Mouse (Mus musculus) kidney, postnatal 10 days (tissue): ENCODE measurements around the gene Ggta1.

ENCODE experiments used
- DNase-seq: peaks from one replicate; pipeline ENCODE4 v3.0.0; 2021; ENCODE audit warnings: mixed read lengths

Gene Ggta1

DNA sequence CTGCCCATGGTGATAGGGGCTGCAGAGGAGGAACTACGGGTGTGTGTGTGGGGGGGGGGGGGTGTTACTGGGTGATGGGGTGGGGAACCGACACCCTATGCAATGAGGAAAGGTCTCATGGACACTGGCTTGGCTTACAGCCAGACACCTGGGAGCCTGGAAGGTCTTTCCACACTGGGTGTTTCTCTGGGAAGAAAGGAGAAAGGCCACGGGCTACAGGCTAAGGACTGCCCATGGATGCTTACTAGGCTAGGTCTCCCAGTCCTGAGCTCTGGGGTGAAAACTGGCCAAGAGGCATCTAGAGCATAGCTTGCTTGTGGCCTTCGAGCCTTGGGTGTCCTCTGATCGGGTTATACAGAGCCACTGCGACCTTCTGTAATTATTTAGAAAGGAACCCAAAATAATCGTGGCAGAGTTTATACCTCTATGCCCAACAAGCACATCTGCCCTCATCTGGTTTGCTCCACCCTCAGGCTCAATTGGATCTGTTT is at the start of gene Ggta1:
Gene Ggta1, minus strand, starts transcription at position 441 of the 491 bp plus-strand sequence.
- peak; percentile 51 for DNase-seq

DNA sequence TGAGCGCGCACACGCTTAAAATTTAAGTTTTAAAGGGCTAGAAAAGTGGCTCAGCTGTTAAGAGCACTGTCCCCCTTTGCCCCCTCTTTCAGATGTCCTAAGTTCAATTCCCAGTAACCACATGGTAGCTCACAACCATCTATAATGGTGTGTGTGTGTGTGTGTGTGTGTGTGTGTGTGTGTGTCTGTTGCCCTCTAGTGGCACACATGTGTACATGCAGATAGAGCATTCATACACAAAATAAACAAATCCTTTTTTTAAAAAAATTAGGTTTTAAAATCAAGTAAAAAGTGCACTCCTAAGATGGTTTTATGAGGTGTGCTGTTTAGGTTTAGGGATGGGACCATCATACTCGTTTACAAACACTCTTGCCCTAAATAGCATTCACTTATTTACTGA is 49.2 kb upstream of the Ggta1 start:
- DNase-seq = no peak

GRCm38 (mm10) chr2:35510920-35511319 is 47.9 kb upstream of the Ggta1 start:
- peak; percentile 41 for DNase-seq

- no peak for DNase-seq
Measured at GRCm38 (mm10) chr2:35509888-35510287, 46.9 kb upstream of the Ggta1 start.

DNA sequence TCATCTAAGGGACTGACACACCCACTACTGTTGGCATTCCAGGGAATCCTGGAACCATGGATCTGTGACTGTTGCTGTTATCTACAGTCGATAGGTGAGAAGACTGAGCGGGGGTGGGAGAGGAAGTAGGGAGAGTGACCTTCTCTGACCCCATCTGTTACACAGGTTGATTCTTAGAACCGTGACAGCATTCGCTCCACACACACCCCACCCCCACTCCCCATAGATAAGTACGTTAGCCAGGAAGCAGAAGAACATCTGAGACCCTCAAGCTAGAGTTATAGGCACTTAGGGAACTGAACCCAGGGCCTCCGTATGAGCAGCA is 46.3 kb upstream of the Ggta1 start:
- no peak for DNase-seq

DNA sequence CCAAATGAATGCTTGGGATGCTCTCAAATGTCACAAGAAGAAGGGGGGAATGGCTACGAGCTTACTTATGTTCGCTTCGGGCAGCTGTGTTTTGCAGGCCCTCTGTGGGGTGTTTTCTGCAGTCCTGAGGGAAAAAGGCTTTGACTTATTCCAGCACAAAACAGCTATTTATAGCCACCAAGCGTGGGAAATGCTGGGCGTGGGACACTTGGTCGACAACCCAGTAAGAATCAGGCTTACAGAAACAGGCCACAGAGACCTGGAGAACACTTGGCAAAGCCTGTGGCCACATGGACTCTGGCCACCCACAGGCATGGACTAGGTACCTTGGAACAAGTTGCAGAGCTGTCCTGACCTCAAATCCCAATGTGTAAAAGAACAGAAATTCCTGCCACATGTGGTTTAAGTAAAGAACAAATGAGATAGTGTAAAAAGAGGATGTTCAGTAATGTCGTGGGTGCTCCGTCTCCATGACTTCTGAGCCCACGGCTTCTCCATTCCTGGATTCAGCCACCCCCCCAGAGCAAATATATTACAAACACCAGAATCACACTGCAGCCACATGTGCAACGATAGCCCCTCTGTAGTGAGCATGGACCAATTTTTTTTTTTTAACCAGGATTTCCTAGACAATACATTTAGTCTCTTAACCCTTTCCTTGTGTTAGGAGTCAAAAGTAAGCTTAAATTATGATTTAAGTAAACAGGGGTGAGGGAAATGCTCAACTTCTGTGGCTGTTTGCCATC is 45.7 kb upstream of the Ggta1 start:
- DNase-seq = peak; percentile 62

GRCm38 (mm10) chr2:35507191-35507511 is 44.1 kb upstream of the Ggta1 start:
- no peak for DNase-seq

GRCm38 (mm10) chr2:35506311-35507190 is 43.5 kb upstream of the Ggta1 start:
- DNase-seq = peak; percentile 40

DNA sequence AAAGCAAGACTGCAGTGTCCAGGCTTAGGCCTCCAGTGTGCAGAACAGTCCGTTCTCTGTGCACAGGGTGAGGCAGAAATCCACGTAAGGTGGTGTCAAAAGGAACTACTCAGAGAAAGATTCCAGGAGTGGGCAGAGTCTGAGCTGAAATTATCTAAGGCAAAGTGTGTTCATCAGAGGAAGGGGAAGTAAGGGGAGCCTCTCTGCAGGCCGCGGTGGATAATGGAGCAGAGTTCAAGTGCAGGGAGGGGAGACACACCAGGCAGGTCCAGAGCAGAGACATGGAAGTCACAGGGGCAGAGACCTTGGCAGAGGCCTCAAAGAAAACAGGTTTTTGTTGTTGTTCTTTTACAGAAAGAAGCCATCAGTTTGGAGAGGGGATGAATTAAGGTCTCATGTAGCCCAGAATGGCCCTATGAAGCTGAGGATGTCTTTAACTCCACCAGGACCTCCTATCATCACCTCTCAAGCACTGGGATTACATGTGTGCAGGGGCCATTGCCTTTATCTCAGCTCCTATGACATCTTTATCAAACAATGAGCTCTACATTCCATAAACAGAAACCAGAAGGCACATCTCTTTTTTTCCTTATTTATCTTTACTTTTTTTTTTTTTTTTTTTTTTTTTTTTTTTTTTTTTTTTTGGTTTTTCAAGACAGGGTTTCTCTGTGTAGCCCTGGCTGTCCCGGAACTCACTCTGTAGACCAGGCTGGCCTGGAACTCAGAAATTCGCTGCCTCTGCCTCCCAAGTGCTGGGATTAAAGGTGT is 42.7 kb upstream of the Ggta1 start:
- no peak for DNase-seq

DNA sequence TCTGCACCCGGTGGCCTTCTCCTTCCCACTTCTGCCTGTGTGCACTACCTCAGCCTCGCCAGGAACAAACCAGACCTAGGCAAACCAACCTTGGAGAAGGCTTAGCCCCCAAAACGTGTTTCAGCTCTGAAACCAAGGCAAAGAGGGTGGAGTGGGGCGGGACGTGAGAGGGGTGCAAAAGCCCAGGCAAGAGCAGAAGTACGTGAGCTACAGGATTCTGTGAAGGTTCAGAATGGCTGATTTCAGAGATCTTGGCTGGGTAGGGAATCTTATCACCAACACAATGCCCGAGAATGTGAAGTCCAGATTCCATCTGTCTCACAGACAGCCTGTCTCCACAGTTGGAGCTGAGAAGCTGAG is 41.4 kb upstream of the Ggta1 start:
- DNase-seq = no peak

DNA sequence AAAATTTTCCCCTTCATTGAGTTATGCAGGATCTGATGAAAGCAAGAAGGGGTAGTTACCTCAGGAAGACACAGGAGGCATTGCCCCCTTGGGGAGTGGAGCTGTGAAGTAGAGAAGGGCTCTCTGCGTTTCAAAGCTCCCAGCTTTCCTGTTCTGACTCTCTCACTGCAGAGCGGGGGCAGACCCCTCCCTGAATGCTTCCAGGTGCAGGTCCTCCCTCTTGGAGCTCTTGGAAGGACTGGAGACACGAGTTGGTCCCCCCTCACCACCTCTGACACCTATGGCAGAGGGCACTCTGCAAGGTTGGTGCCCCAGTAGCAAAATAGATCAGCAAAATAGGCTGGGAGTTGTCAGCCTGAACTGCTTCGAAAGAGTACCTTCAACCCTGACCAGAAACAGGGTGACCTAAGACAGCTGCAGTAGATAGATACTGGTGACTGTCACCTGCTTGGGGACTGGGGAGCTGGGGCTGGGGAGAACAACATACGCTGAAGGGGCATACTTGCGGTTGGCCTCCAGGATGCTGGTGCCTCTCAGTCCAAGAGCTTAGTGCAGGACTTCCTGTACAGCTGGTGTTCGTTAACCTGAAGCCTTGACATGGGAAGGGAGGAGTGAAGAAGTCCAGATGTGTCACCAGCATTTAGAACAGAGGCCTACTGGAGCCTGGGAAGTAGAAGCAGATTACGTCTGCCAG is 40.8 kb upstream of the Ggta1 start:
- peak; percentile 28 for DNase-seq

DNA sequence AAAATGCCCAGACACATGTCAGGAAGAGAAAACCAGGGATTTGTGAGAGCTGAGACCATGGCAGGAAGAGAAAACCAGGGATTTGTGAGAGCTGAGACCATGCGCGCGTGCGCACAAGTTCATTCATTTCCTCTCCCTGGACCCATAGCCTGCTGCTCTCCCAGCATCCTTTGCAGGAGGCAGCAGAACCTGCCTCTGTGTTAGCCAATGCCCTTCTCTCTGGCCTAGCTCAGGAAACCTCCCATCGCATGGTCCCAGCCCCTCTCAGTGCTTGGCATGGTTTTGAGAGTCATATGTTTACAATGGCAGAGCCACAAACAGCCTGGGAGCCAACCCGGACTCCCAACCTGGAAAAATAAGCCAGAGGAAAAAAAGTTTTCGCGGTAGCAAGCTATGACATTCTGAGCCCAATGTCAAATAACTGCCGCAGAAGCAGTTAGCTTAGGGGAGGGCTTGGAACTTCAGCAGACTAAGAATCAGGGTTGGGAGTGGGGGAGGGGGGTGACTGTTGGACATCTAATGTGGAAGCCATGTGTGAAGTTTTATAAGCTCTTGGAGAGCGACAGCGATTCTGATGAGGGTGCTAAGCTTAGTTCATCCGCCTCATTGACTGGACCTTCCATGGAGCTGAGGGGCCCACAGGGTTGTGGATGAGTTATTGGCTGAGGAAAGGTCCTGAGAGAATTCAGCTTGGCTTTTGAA is 40.1 kb upstream of the Ggta1 start:
- peak; percentile 38 for DNase-seq

GRCm38 (mm10) chr2:35502561-35502960 is 39.5 kb upstream of the Ggta1 start:
- DNase-seq = no peak

GRCm38 (mm10) chr2:35499474-35499873 is 36.4 kb upstream of the Ggta1 start:
- DNase-seq = no peak

GRCm38 (mm10) chr2:35498961-35499360 is 35.9 kb upstream of the Ggta1 start:
- DNase-seq = no peak

GRCm38 (mm10) chr2:35497662-35498196 is 34.7 kb upstream of the Ggta1 start:
- no peak for DNase-seq

DNA sequence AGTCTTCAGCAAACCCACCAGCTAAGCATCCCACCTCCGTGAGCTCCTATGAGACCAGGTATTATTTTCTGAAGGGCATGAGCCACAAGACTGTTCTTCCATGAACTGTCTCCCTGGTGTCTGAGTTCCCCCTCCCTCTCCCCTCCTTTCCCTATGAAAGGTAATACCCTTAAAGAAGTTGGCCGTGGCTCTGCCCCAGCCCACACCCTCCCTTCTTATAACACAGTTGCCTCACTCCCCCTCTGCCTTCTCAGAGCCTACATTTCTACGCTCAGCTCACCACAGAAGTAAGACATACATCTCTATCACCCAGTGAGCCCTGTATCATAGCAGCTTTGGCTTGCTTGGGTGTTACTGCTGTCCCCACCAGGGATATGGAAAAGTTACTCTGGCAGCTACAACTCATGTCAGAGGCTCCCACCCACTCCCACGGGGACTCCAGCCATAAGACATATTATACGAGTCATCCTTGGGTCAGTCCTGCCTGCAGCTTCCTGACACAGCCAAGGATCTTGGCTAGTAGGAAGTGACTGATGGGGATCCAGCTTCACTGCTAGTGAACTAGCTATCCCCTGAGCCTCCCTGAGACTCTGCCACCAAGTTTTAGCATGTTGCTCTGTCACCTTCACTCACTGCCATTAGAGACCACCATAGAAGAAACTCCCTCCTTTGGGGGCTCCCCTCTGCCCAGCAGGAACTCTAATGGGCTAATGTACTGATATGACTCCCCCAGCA is 33.4 kb upstream of the Ggta1 start:
- DNase-seq = no peak

DNA sequence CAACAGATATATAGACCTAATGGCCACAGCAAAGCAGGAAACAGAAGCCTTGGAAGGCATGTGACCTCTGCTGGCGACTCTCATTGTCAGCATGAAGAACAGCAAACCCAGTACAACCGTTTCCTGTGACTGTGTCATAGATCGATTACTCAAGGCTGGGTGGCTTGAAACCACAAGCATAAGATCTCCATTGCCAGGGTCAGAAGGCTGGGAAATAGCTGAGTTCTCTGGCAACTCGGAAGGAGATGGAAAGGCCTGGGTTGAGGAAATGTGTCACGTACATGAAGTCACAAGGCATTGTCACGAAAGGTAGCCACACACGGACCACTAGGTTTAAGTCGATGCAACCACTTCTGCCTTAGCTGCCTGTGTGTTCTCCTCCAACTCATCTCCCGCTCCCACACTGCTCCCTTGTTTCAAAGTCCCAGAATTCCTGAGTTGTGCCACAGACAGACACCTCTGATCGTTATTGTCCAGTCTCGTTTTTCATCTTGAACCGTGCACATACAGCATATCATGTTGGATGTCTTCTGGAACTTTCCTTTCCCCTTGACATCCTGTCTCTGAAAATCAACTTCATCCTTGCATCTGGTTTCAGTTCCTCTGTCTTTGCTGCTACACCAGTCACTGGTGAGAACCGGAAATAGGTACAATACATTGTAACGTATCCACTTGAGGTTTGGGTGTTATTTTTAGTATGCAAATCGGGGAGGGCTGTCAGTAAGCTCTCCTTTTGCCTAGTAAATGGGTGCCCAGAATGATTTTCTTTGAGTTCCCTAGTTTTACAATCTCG is 32.7 kb upstream of the Ggta1 start:
- no peak for DNase-seq

- DNase-seq = no peak
Measured at GRCm38 (mm10) chr2:35493566-35493965, 30.5 kb upstream of the Ggta1 start.

DNA sequence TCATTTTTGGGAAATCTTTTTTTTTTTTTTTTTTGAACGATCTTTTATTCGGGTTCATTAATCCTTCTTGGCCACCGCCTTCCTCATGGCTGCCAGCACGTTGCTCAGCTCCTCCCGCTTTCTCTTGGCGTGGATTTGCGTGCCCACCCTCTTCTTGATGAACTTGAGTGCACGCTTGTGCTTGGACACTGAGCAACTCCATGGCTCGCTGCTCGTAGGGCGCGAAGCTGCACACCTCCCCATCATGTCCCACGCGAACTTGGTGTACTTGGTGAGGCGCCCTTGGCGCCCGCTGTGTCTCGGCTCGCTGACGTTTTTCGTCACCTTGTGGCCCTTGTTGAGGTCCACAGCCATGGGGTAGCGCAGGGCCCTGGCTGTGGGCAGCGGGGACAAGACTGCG is 28.1 kb upstream of the Ggta1 start:
- DNase-seq = no peak
